Mouse (Mus musculus): ENCODE results near the gene Nip7.

DNA sequence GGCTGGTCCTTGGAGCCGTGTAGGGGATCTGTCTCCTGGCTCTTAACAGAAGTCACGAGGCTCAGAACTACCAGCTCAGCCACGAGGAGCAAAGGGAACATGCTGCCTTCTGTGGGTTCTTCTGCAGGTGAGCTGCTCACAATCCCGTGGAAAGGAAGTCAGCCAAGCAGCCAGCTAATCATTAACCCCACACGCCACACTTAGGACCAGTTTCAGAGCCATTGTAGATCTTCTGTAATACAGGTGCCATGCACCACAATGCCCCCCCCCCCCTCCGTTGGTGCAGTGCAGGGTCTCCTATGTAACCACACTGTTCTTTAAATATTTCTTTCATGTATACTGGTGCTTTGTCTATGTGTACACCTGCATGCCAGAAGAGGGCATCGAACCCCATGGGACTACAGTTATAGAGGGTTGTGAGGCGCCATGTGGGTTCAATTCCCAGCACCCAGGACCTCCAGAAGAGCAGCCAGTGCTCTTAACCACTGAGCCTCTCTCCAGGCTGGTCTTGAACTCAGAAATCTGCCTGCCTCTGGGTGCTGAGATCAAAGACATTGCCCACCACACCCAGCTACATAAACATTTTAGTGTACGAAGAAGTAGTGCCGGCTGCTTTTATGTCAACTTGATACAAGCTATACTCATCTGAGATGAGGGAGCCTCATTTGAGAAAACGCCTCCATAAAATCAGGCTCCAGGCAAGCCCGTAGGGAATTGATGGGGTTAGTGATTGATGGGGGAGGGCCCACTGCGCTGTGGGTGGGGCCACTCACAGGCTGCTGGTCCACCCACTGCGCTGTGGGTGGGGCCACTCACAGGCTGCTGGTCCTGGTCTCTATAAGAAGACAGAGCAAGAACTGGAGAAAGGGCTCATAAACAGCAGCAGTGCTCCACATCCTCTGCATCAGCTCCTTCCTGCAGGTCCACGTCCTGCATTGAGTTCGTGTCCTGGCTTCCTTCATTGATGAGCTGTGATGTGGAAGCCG lies 9.1 kb downstream of the Nip7 start, which contains the start of gene Tmed6:
- TF ChIP-seq FLI1 (IDR thresholded peaks at IDR 0.05; ENCODE audit: low read length) (no peak), GATA1 (IDR thresholded peaks at IDR 0.05; ENCODE audit: borderline replicate concordance, low read length) (no peak)
